Comparison of ENCODE assay signal across 21 mouse cellular contexts in the genomic region with DNA sequence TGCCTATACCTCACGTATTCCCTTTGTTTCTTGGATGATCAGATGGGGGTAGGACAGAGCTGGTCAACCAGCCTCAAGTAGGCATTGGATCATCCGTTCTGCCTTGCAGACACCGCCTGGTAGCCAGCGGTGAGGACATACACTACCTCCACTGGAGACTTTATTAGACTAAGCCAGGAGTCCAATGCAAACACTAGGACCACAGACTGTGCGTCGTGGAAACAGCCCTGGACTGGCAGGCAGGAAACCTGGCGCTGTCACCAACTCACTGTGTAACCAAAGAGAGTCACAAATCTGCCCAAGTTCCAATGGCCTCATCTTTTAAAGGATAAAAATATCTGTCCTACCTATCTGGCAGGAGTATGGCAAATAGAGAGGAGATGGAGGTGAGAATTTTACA.
"Had no signal": no experiment of that assay in that cellular context is flagged by ENCODE, and none has a peak within 500 bp of the region (broad histone marks: within the 10 kb centered on the region; RNA-seq: fewer than 3 reads in every experiment).

No protein-coding gene starts in this region.

- H3K4me1 ChIP-seq: heart, embryonic 12.5 days; intestine, embryonic 15.5 days had no signal

- H3K9ac ChIP-seq: heart, embryonic 12.5 days; heart, embryonic 13.5 days; heart, embryonic 15.5 days; hindbrain, embryonic 12.5 days; hindbrain, embryonic 13.5 days; hindbrain, embryonic 14.5 days; hindbrain, embryonic 15.5 days; intestine, embryonic 15.5 days; kidney, embryonic 15.5 days had no signal

- H3K27ac ChIP-seq: heart, embryonic 13.5 days; heart, embryonic 15.5 days; hindbrain, embryonic 10.5 days; hindbrain, embryonic 12.5 days; hindbrain, embryonic 13.5 days; hindbrain, embryonic 14.5 days; hindbrain, embryonic 15.5 days; intestine, embryonic 15.5 days; kidney, embryonic 15.5 days; kidney, postnatal 0 days; layer of hippocampus, adult 2 months; left cerebral cortex, adult 2 months had no signal

- H3K36me3 ChIP-seq: heart, embryonic 12.5 days; heart, embryonic 13.5 days; heart, embryonic 15.5 days; hindbrain, embryonic 10.5 days; hindbrain, embryonic 12.5 days; hindbrain, embryonic 13.5 days; hindbrain, embryonic 15.5 days; intestine, embryonic 15.5 days; kidney, embryonic 15.5 days had no signal

- H3K27me3 ChIP-seq: intestine, embryonic 15.5 days had no signal

- DNase-seq: heart, postnatal 36 days; heart, postnatal 4 days; kidney, adult 11 months; kidney, adult 18-20 months; kidney, adult 8-10 months; kidney, adult 9 months; layer of hippocampus, adult 9-11 months; layer of hippocampus, postnatal 36 days had no signal

- H3K9me3 ChIP-seq: heart, embryonic 12.5 days; heart, embryonic 13.5 days; heart, embryonic 15.5 days; hindbrain, embryonic 10.5 days; hindbrain, embryonic 12.5 days; hindbrain, embryonic 13.5 days; hindbrain, embryonic 15.5 days; intestine, embryonic 15.5 days; kidney, embryonic 15.5 days had no signal

- H3K4me3 ChIP-seq: heart, embryonic 12.5 days; heart, embryonic 13.5 days; heart, embryonic 15.5 days; hindbrain, embryonic 10.5 days; hindbrain, embryonic 12.5 days; hindbrain, embryonic 13.5 days; hindbrain, embryonic 15.5 days; intestine, embryonic 15.5 days; kidney, embryonic 15.5 days; layer of hippocampus, adult 2 months; left cerebral cortex, adult 2 months had no signal
